Mouse (Mus musculus): ENCODE data around the gene Mcrip2. TPM values are rescaled to one million over a fixed set of nuclear protein-coding genes. Genes with fewer than 3 reads are reported as not detected.

The Mcrip2 gene
- polyA plus RNA-seq, 1 experiment from 2014 or later: 52.4 TPM

DNA sequence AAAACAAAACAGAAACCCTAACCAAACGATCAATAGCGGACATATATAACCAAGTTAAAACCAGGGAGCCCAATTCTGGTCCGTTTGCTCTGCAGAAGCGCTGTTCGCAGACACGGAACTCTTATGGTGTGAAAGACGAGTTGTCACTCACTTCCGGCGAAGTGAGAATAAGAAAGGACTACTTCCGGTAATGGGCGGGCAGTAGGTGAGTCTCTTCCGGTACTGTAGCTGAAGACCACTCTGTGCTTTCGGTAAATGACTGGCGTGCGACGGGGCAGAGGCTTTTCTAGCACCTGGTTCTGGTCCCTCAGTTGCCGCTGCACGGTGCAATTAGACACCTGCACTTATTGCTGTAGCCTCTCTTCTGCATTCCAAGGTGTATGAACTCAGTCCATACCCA lies 45.1 kb downstream of the Mcrip2 start, which contains the start of gene Wdr24:
Gene Wdr24, plus strand, starts transcription at position 176 of the 400 bp plus-strand sequence.
- peak within 1 kb of the TSS; percentile 59 for H3K9ac ChIP-seq (ENCODE audit: low read length)
- peak within 1 kb of the TSS; percentile 53 for H3K4me3 ChIP-seq (ENCODE audit: low read depth, low read length)
- ATAC-seq (ENCODE audit: low FRiP score, low TSS enrichment): peak; percentile 47; the same call in 1 of the 2 replicates
- DNase-seq (ENCODE audit: low spot score): peak; percentile 70
- no peaks in the 10 kb centered on the region for H3K9me3 ChIP-seq (ENCODE audit: control insufficient read depth, low read length)
- H3K36me3 ChIP-seq (ENCODE audit: control insufficient read depth, insufficient read depth, low read length): peaks cover 7% of the 10 kb centered on the region
- 0 out of 2 replicates have a peak within 1 kb of the TSS, but pooled peaks have one; percentile 5 for H3K27ac ChIP-seq (replicated peaks)
- peaks cover 11% of the 10 kb centered on the region for H3K4me1 ChIP-seq (replicated peaks; ENCODE audit: control insufficient read depth, insufficient read depth)
- no peaks in the 10 kb centered on the region for H3K27me3 ChIP-seq (ENCODE audit: control insufficient read depth, insufficient read depth, low read length)
- WGBS: under 1% methylated on average over 18 of the region's 18 CpGs
- peak within 1 kb of the TSS; percentile 68 for H3K4me2 ChIP-seq (replicated peaks; ENCODE audit: low read depth)
- TF ChIP-seq EP300 (optimal IDR thresholded peaks at IDR 0.05) (no peak), CTCF (IDR thresholded peaks at IDR 0.05; ENCODE audit: low read depth) (no peak)

DNA sequence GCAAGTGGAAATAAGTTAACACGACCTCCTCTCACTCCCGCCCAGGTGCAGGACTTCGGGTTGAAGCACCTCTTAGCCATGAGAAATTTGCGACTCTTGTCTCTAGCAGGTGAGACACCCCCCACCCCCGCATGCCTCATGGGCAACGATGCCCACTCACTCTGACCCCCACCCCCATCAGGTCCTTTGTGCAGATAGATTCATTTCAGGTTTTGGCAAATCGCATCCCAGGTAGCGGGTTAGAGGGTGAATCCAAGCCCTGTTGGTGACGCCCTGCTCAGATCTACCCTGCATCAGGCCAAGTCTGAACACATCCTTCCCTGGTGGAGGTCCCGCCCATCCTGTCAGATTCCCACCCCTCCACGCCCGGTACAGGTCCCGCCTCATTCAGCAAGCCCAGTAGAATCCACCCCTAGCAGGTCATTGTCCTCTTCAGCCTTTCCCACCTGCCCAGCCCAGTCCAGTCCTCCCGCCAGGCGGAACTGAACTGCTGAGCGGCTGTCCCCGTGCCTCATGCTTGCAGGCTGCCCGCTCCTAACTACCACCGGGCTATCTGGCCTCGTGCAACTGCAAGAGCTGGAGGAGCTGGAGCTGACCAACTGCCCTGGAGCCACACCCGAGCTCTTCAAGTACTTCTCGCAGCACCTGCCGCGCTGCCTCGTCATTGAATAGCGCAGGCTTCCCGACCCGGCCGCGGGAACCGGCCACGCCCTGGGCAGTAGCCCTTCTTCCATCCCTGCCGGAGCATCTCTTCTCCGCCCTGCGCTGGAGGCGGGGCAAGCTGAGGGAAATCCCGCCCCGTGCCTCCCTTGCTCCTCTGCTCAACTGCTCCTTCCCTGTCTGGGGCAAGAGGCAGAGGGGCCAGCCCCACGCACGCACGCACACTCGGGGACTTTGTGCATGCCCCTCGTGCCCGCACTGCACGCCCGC lies 49.4 kb downstream of the Mcrip2 start:
- TF ChIP-seq EP300 (optimal IDR thresholded peaks at IDR 0.05) (no peak), CTCF (IDR thresholded peaks at IDR 0.05; ENCODE audit: low read depth) (no peak)
- DNase-seq (ENCODE audit: low spot score): no peak
- WGBS: 8% methylated on average over 39 of the region's 46 CpGs
- H3K4me1 ChIP-seq (replicated peaks; ENCODE audit: control insufficient read depth, insufficient read depth): peaks cover 3% of the 10 kb centered on the region
- 0 out of 2 replicates have a peak overlapping the region, but pooled peaks have one; percentile 6 for H3K4me3 ChIP-seq (ENCODE audit: low read depth, low read length)
- H3K9me3 ChIP-seq (ENCODE audit: control insufficient read depth, low read length): no peaks in the 10 kb centered on the region
- no peak overlapping the region for H3K27ac ChIP-seq (replicated peaks)
- peak overlapping the region; percentile 42; the same call in 1 of the 2 replicates for H3K4me2 ChIP-seq (replicated peaks; ENCODE audit: low read depth)
- peak; percentile 28 for ATAC-seq (ENCODE audit: low FRiP score, low TSS enrichment)
- no peaks in the 10 kb centered on the region for H3K27me3 ChIP-seq (ENCODE audit: control insufficient read depth, insufficient read depth, low read length)
- no peaks in the 10 kb centered on the region for H3K36me3 ChIP-seq (ENCODE audit: control insufficient read depth, insufficient read depth, low read length)
- H3K9ac ChIP-seq (ENCODE audit: low read length): no peak overlapping the region

DNA sequence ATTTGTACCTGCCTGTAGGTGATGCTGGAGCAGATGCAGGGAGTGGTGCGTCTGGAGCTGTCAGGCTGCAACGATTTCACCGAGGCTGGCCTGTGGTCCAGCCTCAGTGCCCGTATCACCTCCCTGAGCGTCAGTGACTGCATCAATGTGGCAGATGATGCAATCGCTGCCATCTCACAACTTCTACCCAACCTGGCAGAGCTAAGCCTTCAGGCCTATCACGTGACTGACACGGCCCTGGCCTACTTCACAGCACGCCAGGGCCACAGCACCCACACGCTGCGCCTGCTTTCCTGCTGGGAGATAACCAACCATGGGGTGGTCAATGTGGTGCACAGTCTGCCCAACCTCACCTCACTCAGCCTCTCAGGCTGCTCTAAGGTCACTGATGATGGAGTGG lies 50.9 kb downstream of the Mcrip2 start:
- Histone ChIP-seq H3K4me2 (replicated peaks; ENCODE audit: low read depth) (no peak overlapping the region), H3K27me3 (ENCODE audit: control insufficient read depth, insufficient read depth, low read length) (no peaks in the 10 kb centered on the region), H3K36me3 (ENCODE audit: control insufficient read depth, insufficient read depth, low read length) (no peaks in the 10 kb centered on the region), H3K4me1 (replicated peaks; ENCODE audit: control insufficient read depth, insufficient read depth) (no peaks in the 10 kb centered on the region), H3K27ac (replicated peaks) (no peak overlapping the region), H3K9me3 (ENCODE audit: control insufficient read depth, low read length) (no peaks in the 10 kb centered on the region), H3K9ac (ENCODE audit: low read length) (no peak overlapping the region), H3K4me3 (ENCODE audit: low read depth, low read length) (no peak overlapping the region)
- no peak for ATAC-seq (ENCODE audit: low FRiP score, low TSS enrichment)
- 79% methylated on average over 11 of the region's 11 CpGs for WGBS
- DNase-seq (ENCODE audit: low spot score): no peak
- TF ChIP-seq CTCF (IDR thresholded peaks at IDR 0.05; ENCODE audit: low read depth) (no peak), EP300 (optimal IDR thresholded peaks at IDR 0.05) (no peak)

Small RNA genes lying within 50 kb of the gene (microRNA-seq; reads per million reads assigned to microRNA genes)
- 1.3 reads per million for gene Mir3082

Other genes with a start within 250 kb of the Mcrip2 start
- gene Gng13, start 151.6 kb downstream of the Mcrip2 start, polyA plus RNA-seq (2015; fragmentation: Nextera tagmentation; extraction: Ambion mirVana): 1.4 and 1.7 TPM in 2 replicates
- gene Chtf18, start 141.3 kb downstream of the Mcrip2 start, polyA plus RNA-seq (2015; fragmentation: Nextera tagmentation; extraction: Ambion mirVana): 4.2 and 5.4 TPM in 2 replicates
- 10.3 and 10.5 TPM in 2 replicates for gene Rpusd1, start 141.1 kb downstream of the Mcrip2 start, polyA plus RNA-seq (2015; fragmentation: Nextera tagmentation; extraction: Ambion mirVana)
- gene Mslnl, start 132.7 kb downstream of the Mcrip2 start, polyA plus RNA-seq (2015; fragmentation: Nextera tagmentation; extraction: Ambion mirVana): 0.05 and 0.10 TPM in 2 replicates
- gene Msln, start 114.4 kb downstream of the Mcrip2 start, polyA plus RNA-seq (2015; fragmentation: Nextera tagmentation; extraction: Ambion mirVana): 54.8 and 70.6 TPM in 2 replicates
- 19.1 and 20.9 TPM in 2 replicates for gene Narfl, start 95.0 kb downstream of the Mcrip2 start, polyA plus RNA-seq (2015; fragmentation: Nextera tagmentation; extraction: Ambion mirVana)
- gene Haghl, start 83.1 kb downstream of the Mcrip2 start, polyA plus RNA-seq (2015; fragmentation: Nextera tagmentation; extraction: Ambion mirVana): 37.5 and 40.2 TPM in 2 replicates
- gene Ccdc78, start 82.2 kb downstream of the Mcrip2 start, polyA plus RNA-seq (2015; fragmentation: Nextera tagmentation; extraction: Ambion mirVana): 0.23 and 0.24 TPM in 2 replicates
- gene Fam173a, start 75.9 kb downstream of the Mcrip2 start, polyA plus RNA-seq (2015; fragmentation: Nextera tagmentation; extraction: Ambion mirVana): 91.0 and 94.7 TPM in 2 replicates
- gene AC134908.4, start 73.1 kb downstream of the Mcrip2 start, polyA plus RNA-seq (2015; fragmentation: Nextera tagmentation; extraction: Ambion mirVana): 0.65 TPM in 1 of 2 replicates, not detected in the other
- 18.7 and 19.0 TPM in 2 replicates for gene Metrn, start 71.6 kb downstream of the Mcrip2 start, polyA plus RNA-seq (2015; fragmentation: Nextera tagmentation; extraction: Ambion mirVana)
- gene Fbxl16, start 59.7 kb downstream of the Mcrip2 start, polyA plus RNA-seq (2015; fragmentation: Nextera tagmentation; extraction: Ambion mirVana): 1.3 and 1.9 TPM in 2 replicates
- 10.8 and 12.5 TPM in 2 replicates for gene Wdr24, start 45.1 kb downstream of the Mcrip2 start, polyA plus RNA-seq (2015; fragmentation: Nextera tagmentation; extraction: Ambion mirVana)
- gene Jmjd8, start 39.9 kb downstream of the Mcrip2 start, polyA plus RNA-seq (2015; fragmentation: Nextera tagmentation; extraction: Ambion mirVana): 29.7 and 31.5 TPM in 2 replicates
- 215 and 224 TPM in 2 replicates for gene Stub1, start 35.4 kb downstream of the Mcrip2 start, polyA plus RNA-seq (2015; fragmentation: Nextera tagmentation; extraction: Ambion mirVana)
- 3.1 and 4.3 TPM in 2 replicates for gene Rhbdl1, start 31.5 kb downstream of the Mcrip2 start, polyA plus RNA-seq (2015; fragmentation: Nextera tagmentation; extraction: Ambion mirVana)
- 1.8 and 2.3 TPM in 2 replicates for gene Gm20683, start 27.0 kb downstream of the Mcrip2 start, polyA plus RNA-seq (2015; fragmentation: Nextera tagmentation; extraction: Ambion mirVana)
- gene Rhot2, start 23.9 kb downstream of the Mcrip2 start, polyA plus RNA-seq (2015; fragmentation: Nextera tagmentation; extraction: Ambion mirVana): 10.7 and 13.2 TPM in 2 replicates
- gene Wdr90, start 7.3 kb downstream of the Mcrip2 start, polyA plus RNA-seq (2015; fragmentation: Nextera tagmentation; extraction: Ambion mirVana): 4.1 and 4.2 TPM in 2 replicates
- 52.9 and 54.1 TPM in 2 replicates for gene Mettl26, start 6.3 kb upstream of the Mcrip2 start, polyA plus RNA-seq (2015; fragmentation: Nextera tagmentation; extraction: Ambion mirVana)
- gene Wfikkn1, start 12.1 kb upstream of the Mcrip2 start, polyA plus RNA-seq (2015; fragmentation: Nextera tagmentation; extraction: Ambion mirVana): 0.35 and 0.38 TPM in 2 replicates
- 20.2 TPM in 2 replicates for gene Rab40c, start 51.0 kb upstream of the Mcrip2 start, polyA plus RNA-seq (2015; fragmentation: Nextera tagmentation; extraction: Ambion mirVana)
- 25.4 and 29.9 TPM in 2 replicates for gene Pigq, start 76.2 kb upstream of the Mcrip2 start, polyA plus RNA-seq (2015; fragmentation: Nextera tagmentation; extraction: Ambion mirVana)
- gene Nhlrc4, start 76.2 kb upstream of the Mcrip2 start, polyA plus RNA-seq (2015; fragmentation: Nextera tagmentation; extraction: Ambion mirVana): not detected in 2 replicates
- gene A930017K11Rik, start 83.8 kb upstream of the Mcrip2 start, polyA plus RNA-seq (2015; fragmentation: Nextera tagmentation; extraction: Ambion mirVana): 0.06 TPM in 1 of 2 replicates, not detected in the other
- gene Capn15, start 117.0 kb upstream of the Mcrip2 start, polyA plus RNA-seq (2015; fragmentation: Nextera tagmentation; extraction: Ambion mirVana): 12.5 and 13.7 TPM in 2 replicates
- 4.5 and 5.1 TPM in 2 replicates for gene Rab11fip3, start 200.8 kb upstream of the Mcrip2 start, polyA plus RNA-seq (2015; fragmentation: Nextera tagmentation; extraction: Ambion mirVana)
- gene Decr2, start 221.6 kb upstream of the Mcrip2 start, polyA plus RNA-seq (2015; fragmentation: Nextera tagmentation; extraction: Ambion mirVana): 65.4 and 66.3 TPM in 2 replicates
- gene Nme4, start 226.8 kb upstream of the Mcrip2 start, polyA plus RNA-seq (2015; fragmentation: Nextera tagmentation; extraction: Ambion mirVana): 30.9 and 32.5 TPM in 2 replicates
- gene Tmem8, start 244.5 kb upstream of the Mcrip2 start, polyA plus RNA-seq (2015; fragmentation: Nextera tagmentation; extraction: Ambion mirVana): 16.1 and 17.5 TPM in 2 replicates